Mouse (Mus musculus) megakaryocyte, embryonic 14.5 days (primary cell): ENCODE results near the gene Ntm.

Experiments used
- FLI1 ChIP-seq: IDR thresholded peaks from 2 replicates; pipeline ENCODE4 v1.6.1; 2012; ENCODE audit warnings: low read length, inconsistent platforms, mixed read lengths
- GATA1 ChIP-seq: IDR thresholded peaks from 3 replicates; pipeline ENCODE4 v1.6.1; 2012; ENCODE audit warnings: mixed read lengths, low read length, inconsistent platforms, borderline replicate concordance

DNA sequence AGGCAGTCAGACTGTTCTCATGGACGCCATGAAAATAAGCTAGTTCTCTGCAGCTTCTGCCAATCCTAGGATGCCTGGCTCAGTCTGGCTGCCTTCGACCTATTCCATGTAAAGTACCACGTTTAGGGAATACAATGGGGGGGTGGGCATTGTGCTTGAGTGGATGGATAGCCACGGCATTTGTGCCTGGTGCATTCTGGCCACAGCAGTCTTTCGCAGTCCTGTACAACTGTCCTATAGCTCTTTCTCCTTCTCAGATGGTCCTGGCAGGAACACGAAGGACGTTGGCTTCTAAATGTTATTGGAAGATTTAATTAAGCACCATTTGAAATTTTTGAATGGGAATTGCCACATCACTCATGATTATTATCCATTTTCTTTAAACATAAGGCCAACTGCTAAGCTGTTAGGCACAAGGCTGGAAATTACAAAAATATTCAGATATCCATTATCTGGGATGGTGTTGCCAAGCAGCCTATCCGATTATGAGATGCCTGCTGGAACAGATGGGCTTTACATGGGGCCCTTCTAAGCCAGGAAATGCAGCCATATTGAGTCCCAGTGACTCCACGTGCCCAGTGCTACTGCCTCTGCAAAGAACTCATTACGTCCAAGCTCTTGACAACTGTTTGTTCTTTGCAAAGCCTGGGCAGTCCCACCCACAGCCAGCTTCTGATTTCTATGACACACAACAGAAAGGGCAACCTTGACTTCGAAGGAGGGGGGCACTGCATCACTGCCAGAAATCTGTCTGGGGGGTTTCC lies 190.1 kb downstream of the Ntm start:
- TF ChIP-seq GATA1 (no peak), FLI1 (no peak)
